Mouse (Mus musculus): Measurements from ENCODE around the gene Krtap9-5. TPM values are rescaled to one million over a fixed set of nuclear protein-coding genes. Genes with fewer than 3 reads are reported as not detected.

Krtap9-5 gene
- polyA plus RNA-seq (2012; rRNA removed): not detected in 2 replicates

- WGBS: 91% methylated on average over 2 of the region's 2 CpGs
These were observed at the start of gene Krtap9-5 for GRCm38 (mm10) chr11:99948175-99948574. Krtap9-5 (plus strand) TSS chr11:99948475.

GRCm38 (mm10) chr11:99907620-99908019 lies 40.7 kb upstream of the Krtap9-5 start, which contains the start of gene Krtap31-1:
Krtap31-1 (plus strand) TSS chr11:99907920.
- DNase-seq (ENCODE audit: low read depth, low spot score): no peak
- WGBS: 76% methylated on average over 2 of the region's 2 CpGs

More at GRCm38 (mm10) chr11:99948175-99948574, at the start of gene Krtap9-5:
- no peak for DNase-seq (ENCODE audit: low read depth, low spot score)

- no peak for DNase-seq (ENCODE audit: low read depth, low spot score)
- WGBS: 87% methylated on average over 3 of the region's 3 CpGs
These were observed 33.8 kb upstream of the Krtap9-5 start, which contains the start of gene Gm11565 for GRCm38 (mm10) chr11:99914451-99914850. Gm11565 (plus strand) TSS chr11:99914751.

GRCm38 (mm10) chr11:99935991-99936390 lies 12.3 kb upstream of the Krtap9-5 start, which contains the start of gene Krtap31-2:
Krtap31-2 (plus strand) TSS chr11:99936291.
- WGBS: 78% methylated on average over 1 of the region's 1 CpGs
- no peak for DNase-seq (ENCODE audit: low read depth, low spot score)

DNA sequence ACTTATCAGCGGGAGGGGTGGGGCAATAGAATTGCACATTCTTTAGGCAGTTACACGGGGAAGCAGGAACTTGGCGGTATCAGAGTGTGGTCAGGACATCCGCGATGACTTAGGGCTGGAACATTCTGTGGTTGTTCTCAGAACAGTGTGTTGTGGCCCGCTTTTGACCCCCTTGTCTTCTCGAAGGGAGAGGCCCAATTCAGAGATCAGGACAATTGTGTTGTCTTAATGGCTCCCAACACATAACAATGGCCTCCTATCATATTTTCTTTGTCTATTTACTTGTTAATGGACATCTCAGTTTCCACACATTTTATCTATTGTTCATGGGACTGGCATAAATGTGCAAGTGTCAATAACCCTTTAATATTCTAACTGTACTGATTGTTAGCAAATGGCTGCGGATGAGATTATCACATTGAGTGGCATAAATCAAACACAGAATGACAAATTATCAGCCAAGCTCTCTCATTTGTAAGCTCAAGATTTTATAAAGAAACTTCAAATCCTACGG lies 10.5 kb upstream of the Krtap9-5 start:
- DNase-seq (ENCODE audit: low read depth, low spot score): no peak
- 76% methylated on average over 9 of the region's 9 CpGs for WGBS

GRCm38 (mm10) chr11:99964213-99964612 lies 15.9 kb downstream of the Krtap9-5 start:
- DNase-seq (ENCODE audit: low read depth, low spot score): no peak
- WGBS: 56% methylated on average over 6 of the region's 6 CpGs

DNA sequence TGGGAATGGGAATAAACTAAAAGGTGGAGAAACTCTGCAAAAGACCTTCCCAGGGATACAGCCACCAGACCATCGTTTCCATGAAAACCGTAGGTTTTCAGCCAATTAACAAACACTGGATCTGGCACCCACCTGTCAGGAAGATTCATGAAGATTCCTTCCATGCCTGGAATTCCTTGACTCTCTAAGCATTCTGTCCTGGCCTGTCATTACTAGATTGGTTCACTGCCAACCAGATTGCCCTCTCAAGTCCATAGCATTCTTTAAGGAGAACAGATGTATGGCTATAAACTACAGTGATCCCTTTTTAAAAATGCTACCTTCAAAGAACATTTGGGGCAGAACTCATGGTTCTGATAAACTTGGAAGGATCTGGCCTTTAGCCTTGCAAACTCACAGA lies 17.7 kb downstream of the Krtap9-5 start:
- WGBS: 16% methylated on average over 2 of the region's 2 CpGs
- no peak for DNase-seq (ENCODE audit: low read depth, low spot score)

DNA sequence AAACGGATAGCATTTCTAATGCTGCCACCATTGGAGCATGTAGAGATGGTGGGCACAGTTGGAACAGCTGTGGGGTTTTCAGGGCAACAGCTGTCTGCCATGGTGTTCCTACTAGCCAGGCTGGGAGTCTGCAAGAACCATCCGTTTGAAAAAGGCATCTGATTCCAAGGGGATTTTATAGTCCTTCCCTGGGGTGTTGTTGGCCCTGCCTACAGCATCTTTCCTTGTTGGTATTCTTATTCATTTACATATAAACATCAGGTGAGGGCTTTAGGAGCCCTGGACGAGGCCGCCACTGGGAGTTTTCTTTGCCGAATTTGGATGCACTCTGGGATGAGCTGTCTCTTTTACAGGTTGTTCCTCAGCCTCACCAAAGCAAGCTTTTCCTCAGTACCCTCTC lies 30.7 kb downstream of the Krtap9-5 start, which contains the start of gene Krtap29-1:
Gene Krtap29-1 (minus strand): TSS at position 101 of the 400 bp plus-strand sequence.
- 64% methylated on average over 5 of the region's 5 CpGs for WGBS
- no peak for DNase-seq (ENCODE audit: low read depth, low spot score)

GRCm38 (mm10) chr11:99982731-99983130 lies 34.5 kb downstream of the Krtap9-5 start:
- 83% methylated on average over 9 of the region's 9 CpGs for WGBS
- DNase-seq (ENCODE audit: low read depth, low spot score): no peak

- DNase-seq (ENCODE audit: low read depth, low spot score): no peak
- WGBS: 55% methylated on average over 1 of the region's 1 CpGs
These were observed 35.2 kb downstream of the Krtap9-5 start for GRCm38 (mm10) chr11:99983442-99983841.

- 72% methylated on average over 20 of the region's 20 CpGs for WGBS
- no peak for DNase-seq (ENCODE audit: low read depth, low spot score)
These were observed 37.2 kb downstream of the Krtap9-5 start for GRCm38 (mm10) chr11:99985291-99986092.

GRCm38 (mm10) chr11:99986180-99986647 lies 37.9 kb downstream of the Krtap9-5 start, which contains the start of gene Krtap16-1:
Krtap16-1 (minus strand) TSS chr11:99986597.
- 62% methylated on average over 8 of the region's 8 CpGs for WGBS
- DNase-seq (ENCODE audit: low read depth, low spot score): no peak

DNA sequence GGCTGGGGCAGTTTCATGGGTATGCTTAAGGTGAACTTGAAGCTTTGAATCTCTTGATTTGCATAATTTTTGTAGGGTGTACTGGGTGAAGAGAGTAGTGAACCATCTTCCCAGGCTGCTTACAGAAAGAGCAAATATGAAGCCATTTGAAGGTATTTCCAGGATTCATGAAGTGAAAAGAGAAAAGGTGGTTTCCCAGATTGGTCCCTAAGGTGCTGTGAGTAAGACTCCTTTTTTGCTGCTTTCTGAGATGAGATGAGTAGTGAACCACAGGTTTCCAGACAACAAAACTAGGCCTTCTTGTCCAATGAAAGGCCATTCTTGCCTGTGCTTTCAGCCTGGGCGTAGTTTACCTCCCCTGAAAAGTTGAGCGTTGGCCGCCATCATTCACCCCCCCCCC lies 40.3 kb downstream of the Krtap9-5 start:
- no peak for DNase-seq (ENCODE audit: low read depth, low spot score)
- WGBS: 95% methylated on average over 3 of the region's 3 CpGs

DNA sequence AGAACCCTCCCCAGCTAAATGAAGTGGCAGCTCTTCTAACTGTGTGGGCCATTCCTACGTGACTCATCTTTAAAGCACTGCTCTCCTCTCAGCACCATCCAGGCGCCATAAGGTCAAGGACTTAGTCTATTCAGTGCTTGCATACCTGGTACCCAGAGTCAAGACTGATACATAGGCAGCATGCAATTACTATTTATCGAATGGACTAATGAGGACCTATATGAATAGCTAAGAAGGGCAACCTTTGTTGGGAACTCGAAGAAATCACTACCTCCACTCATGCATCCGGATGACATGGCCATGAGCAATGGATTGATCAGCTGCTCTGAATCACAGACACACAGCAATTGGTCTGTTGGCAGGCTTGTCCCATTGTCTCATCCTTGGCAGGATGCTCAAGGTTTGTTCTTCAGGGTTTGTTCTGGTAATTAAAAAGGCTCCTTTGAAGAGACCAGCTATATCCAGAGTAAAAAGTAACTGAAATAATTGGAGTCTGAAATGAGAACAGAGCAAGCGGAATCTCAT lies 41.7 kb downstream of the Krtap9-5 start:
- WGBS: 82% methylated on average over 6 of the region's 6 CpGs

GRCm38 (mm10) chr11:99990571-99990970 lies 42.3 kb downstream of the Krtap9-5 start:
- 60% methylated on average over 3 of the region's 3 CpGs for WGBS
- no peak for DNase-seq (ENCODE audit: low read depth, low spot score)

More for the DNA sequence above, 41.7 kb downstream of the Krtap9-5 start:
- no peak for DNase-seq (ENCODE audit: low read depth, low spot score)

DNA sequence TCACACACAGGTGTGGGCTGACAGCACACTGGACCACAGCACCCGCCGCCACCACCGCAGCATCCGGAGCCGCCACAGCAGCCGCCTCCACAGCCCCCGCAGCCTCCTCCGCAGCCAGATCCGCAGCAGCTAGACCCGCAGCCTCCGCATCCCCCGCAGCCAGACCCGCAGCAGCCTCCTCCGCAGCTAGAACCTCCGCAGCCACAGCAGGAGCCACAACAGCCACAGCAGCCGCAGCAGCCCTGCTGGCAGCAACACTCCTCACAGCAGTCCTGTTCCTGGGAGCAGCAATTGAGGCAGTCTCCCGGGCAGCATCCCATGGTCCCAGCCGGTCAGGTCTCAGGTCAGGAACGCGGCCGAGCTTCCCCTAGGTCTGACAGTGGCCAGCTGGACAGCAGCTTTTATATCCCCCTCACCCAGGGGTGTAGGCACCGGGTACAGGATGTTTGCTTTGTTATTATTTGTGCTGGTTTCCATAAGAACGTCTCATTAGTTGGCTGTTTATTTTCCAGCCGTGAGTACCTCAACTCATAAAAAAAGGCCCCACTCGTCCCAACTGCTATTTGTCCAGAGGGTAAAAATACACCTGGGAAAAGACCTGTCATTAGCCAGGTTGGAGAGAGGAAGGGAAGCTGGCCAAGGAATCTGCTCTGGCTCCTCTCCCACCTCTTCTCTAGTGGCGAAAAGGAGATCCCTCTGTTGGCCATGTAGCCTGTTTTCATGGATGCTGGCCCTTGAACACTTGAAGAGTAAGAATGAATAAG lies 45.5 kb downstream of the Krtap9-5 start, which contains the start of gene Krtap17-1:
Gene Krtap17-1 (minus strand): TSS at position 375 of the 764 bp plus-strand sequence.
- DNase-seq (ENCODE audit: low read depth, low spot score): no peak
- WGBS: 9% methylated on average over 25 of the region's 26 CpGs

GRCm38 (mm10) chr11:99994384-99994661 lies 46.0 kb downstream of the Krtap9-5 start:
- peak; percentile 8 for DNase-seq (ENCODE audit: low read depth, low spot score)

DNA sequence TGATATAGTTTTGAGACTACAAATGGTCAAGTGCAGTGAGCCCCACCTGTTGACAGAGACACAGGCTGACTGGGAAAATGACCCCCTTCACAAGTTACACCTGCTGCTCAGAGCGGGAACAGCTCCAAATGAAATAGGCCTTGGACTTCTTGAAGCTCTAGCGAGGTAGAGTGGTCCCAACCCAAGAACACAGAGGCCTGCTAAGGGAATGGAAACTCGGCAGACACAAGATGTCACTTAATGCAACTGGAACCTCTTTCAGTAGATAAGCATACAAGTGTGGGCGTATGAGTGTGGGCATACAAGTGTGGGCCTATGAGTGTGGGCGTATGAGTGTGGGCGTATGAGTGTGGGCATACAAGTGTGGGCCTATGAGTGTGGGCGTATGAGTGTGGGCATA lies 50.8 kb downstream of the Krtap9-5 start:
- 93% methylated on average over 7 of the region's 7 CpGs for WGBS
- no peak for DNase-seq (ENCODE audit: low read depth, low spot score)

More at GRCm38 (mm10) chr11:99994384-99994661, 46.0 kb downstream of the Krtap9-5 start:
- 10% methylated on average over 4 of the region's 4 CpGs for WGBS
